Mouse (Mus musculus) stomach, embryonic 14.5 days (tissue): ENCODE measurements around the gene Laptm4a. TPM values are rescaled to one million over a fixed set of nuclear protein-coding genes. Genes with fewer than 3 reads are reported as not detected.

Experiments used
- ATAC-seq: fragments of 200-750 bp; cut with Nextera tagmentation; 2 replicates; pipeline ENCODE4 v1.8.0; 2017; ENCODE audit warnings: low read depth, moderate TSS enrichment; ENCODE audit not compliant: insufficient number of reproducible peaks, insufficient read depth, low FRiP score
- H3K27ac ChIP-seq: fragments of 300-500 bp; sonication (generic); 2 replicates; pipeline ENCODE4 v1.5.1; 2014; ENCODE audit warnings: mild to moderate bottlenecking, low read length, moderate library complexity, mixed read lengths
- H3K27me3 ChIP-seq: fragments of 300-500 bp; sonication (generic); 2 replicates; pipeline ENCODE4 v1.6.1; 2014; ENCODE audit warnings: low read length, control low read depth, mixed read lengths; ENCODE audit not compliant: control insufficient read depth, insufficient read depth
- H3K36me3 ChIP-seq: fragments of 300-500 bp; sonication (generic); 2 replicates; pipeline ENCODE4 v1.6.1; 2014; ENCODE audit warnings: mild to moderate bottlenecking, control low read depth, low read length, moderate library complexity, mixed read lengths; ENCODE audit not compliant: control insufficient read depth, insufficient read depth
- H3K4me1 ChIP-seq: fragments of 300-500 bp; sonication (generic); 2 replicates; pipeline ENCODE4 v1.6.1; 2014; ENCODE audit warnings: low read length, control low read depth, mixed read lengths; ENCODE audit not compliant: control insufficient read depth, insufficient read depth
- H3K4me2 ChIP-seq: fragments of 300-500 bp; sonication (generic); replicated peaks from 2 replicates; pipeline ENCODE4 v1.6.1; 2014; ENCODE audit warnings: low read depth, low read length, control low read depth
- H3K4me3 ChIP-seq: fragments of 300-500 bp; sonication (generic); 2 replicates; pipeline ENCODE4 v1.5.1; 2014; ENCODE audit warnings: low read depth, low read length, control low read depth
- H3K9ac ChIP-seq: fragments of 300-500 bp; sonication (generic); replicated peaks from 2 replicates; pipeline ENCODE4 v1.6.1; 2014; ENCODE audit warnings: low read depth, mild to moderate bottlenecking, control low read depth, low read length, moderate library complexity, mixed read lengths
- H3K9me3 ChIP-seq: fragments of 300-500 bp; sonication (generic); 2 replicates; pipeline ENCODE4 v1.6.1; 2016; ENCODE audit warnings: low read depth, low read length, control low read depth; ENCODE audit not compliant: control insufficient read depth
- WGBS: fragments of 180-500 bp; shearing (Covaris S2); extraction: QIAGEN DNeasy Blood & Tissue Kit; methylation state at CpG from one replicate; pipeline ENCODE4 v1.1.7; 2014; 5-methylcytosine and 5-hydroxymethylcytosine counted together
- polyA plus RNA-seq: library from polyadenylated mRNA; unstranded; fragments of >200 nt; fragmentation: Nextera tagmentation; extraction: Ambion mirVana; gene quantifications from 2 replicates; pipeline ENCODE4 v1.2.1, GENCODE M21; 2014

Gene Laptm4a
- polyA plus RNA-seq, 1 experiment from 2014 or later = 148 TPM

- Histone ChIP-seq H3K4me2 (peak overlapping the region; percentile 8; the same call in 1 of the 2 replicates), H3K36me3 (no peaks in the 10 kb centered on the region), H3K9ac (no peak overlapping the region), H3K9me3 (no peaks in the 10 kb centered on the region), H3K27me3 (no peaks in the 10 kb centered on the region), H3K4me3 (no peak overlapping the region), H3K4me1 (peaks cover 18% of the 10 kb centered on the region), H3K27ac (0 out of 2 replicates have a peak overlapping the region, but pooled peaks have one; percentile 35)
- no peak for ATAC-seq
- WGBS = 27% methylated on average over 13 of the region's 13 CpGs
Observed at GRCm38 (mm10) chr12:8884426-8885145, 36.9 kb upstream of the Laptm4a start.

- WGBS = 15% methylated on average over 4 of the region's 4 CpGs
- peak; percentile 74 for ATAC-seq
- peak overlapping the region; percentile 8; the same call in 1 of the 2 replicates for H3K4me2 ChIP-seq
- peak overlapping the region; percentile 75 for H3K27ac ChIP-seq
- H3K4me1 ChIP-seq = peaks cover 18% of the 10 kb centered on the region
- H3K9ac ChIP-seq = no peak overlapping the region
- no peaks in the 10 kb centered on the region for H3K9me3 ChIP-seq
- H3K27me3 ChIP-seq = no peaks in the 10 kb centered on the region
- H3K36me3 ChIP-seq = no peaks in the 10 kb centered on the region
- H3K4me3 ChIP-seq = no peak overlapping the region
Observed at GRCm38 (mm10) chr12:8885146-8885543, 36.3 kb upstream of the Laptm4a start.

- Histone ChIP-seq H3K27me3 (no peaks in the 10 kb centered on the region), H3K36me3 (no peaks in the 10 kb centered on the region), H3K27ac (peak overlapping the region; percentile 75), H3K4me2 (no peak overlapping the region), H3K9me3 (no peaks in the 10 kb centered on the region), H3K4me1 (peaks cover 18% of the 10 kb centered on the region), H3K4me3 (no peak overlapping the region), H3K9ac (no peak overlapping the region)
- no peak for ATAC-seq
- 54% methylated on average over 3 of the region's 3 CpGs for WGBS
Observed at GRCm38 (mm10) chr12:8885950-8886349, 35.5 kb upstream of the Laptm4a start.

- no peak for ATAC-seq
- Histone ChIP-seq H3K36me3 (no peaks in the 10 kb centered on the region), H3K4me2 (no peak overlapping the region), H3K4me1 (peaks cover 18% of the 10 kb centered on the region), H3K4me3 (no peak overlapping the region), H3K27me3 (no peaks in the 10 kb centered on the region), H3K9ac (no peak overlapping the region), H3K27ac (peak overlapping the region; percentile 4; the same call in 1 of the 2 replicates), H3K9me3 (no peaks in the 10 kb centered on the region)
- 30% methylated on average over 7 of the region's 7 CpGs for WGBS
Observed at GRCm38 (mm10) chr12:8888445-8888844, 33.0 kb upstream of the Laptm4a start.

GRCm38 (mm10) chr12:8889117-8889665 is 32.3 kb upstream of the Laptm4a start:
- H3K4me2 ChIP-seq = no peak overlapping the region
- H3K9me3 ChIP-seq = no peaks in the 10 kb centered on the region
- H3K36me3 ChIP-seq = no peaks in the 10 kb centered on the region
- H3K27ac ChIP-seq = peak overlapping the region; percentile 4; the same call in 1 of the 2 replicates
- peaks cover 18% of the 10 kb centered on the region for H3K4me1 ChIP-seq
- 24% methylated on average over 10 of the region's 10 CpGs for WGBS
- H3K27me3 ChIP-seq = no peaks in the 10 kb centered on the region
- ATAC-seq = no peak
- H3K4me3 ChIP-seq = no peak overlapping the region
- no peak overlapping the region for H3K9ac ChIP-seq

GRCm38 (mm10) chr12:8892876-8893532 is 28.5 kb upstream of the Laptm4a start:
- H3K27ac ChIP-seq = no peak overlapping the region
- no peaks in the 10 kb centered on the region for H3K9me3 ChIP-seq
- no peak overlapping the region for H3K9ac ChIP-seq
- H3K27me3 ChIP-seq = no peaks in the 10 kb centered on the region
- no peak for ATAC-seq
- H3K36me3 ChIP-seq = no peaks in the 10 kb centered on the region
- WGBS = 35% methylated on average over 16 of the region's 21 CpGs
- H3K4me2 ChIP-seq = peak overlapping the region; percentile 30; the same call in 1 of the 2 replicates
- H3K4me3 ChIP-seq = no peak overlapping the region
- no peaks in the 10 kb centered on the region for H3K4me1 ChIP-seq

- H3K27ac ChIP-seq = no peak overlapping the region
- ATAC-seq = no peak
Observed at GRCm38 (mm10) chr12:8897140-8897539, 24.3 kb upstream of the Laptm4a start.

GRCm38 (mm10) chr12:8898879-8899785 is 22.3 kb upstream of the Laptm4a start:
- Histone ChIP-seq H3K9ac (no peak overlapping the region), H3K4me2 (no peak overlapping the region), H3K27me3 (no peaks in the 10 kb centered on the region), H3K9me3 (no peaks in the 10 kb centered on the region), H3K36me3 (no peaks in the 10 kb centered on the region), H3K4me1 (peaks cover 16% of the 10 kb centered on the region), H3K27ac (no peak overlapping the region), H3K4me3 (no peak overlapping the region)
- no peak for ATAC-seq
- 56% methylated on average over 19 of the region's 19 CpGs for WGBS

More at GRCm38 (mm10) chr12:8897140-8897539, 24.3 kb upstream of the Laptm4a start:
- H3K9ac ChIP-seq = no peak overlapping the region
- WGBS = 29% methylated on average over 7 of the region's 7 CpGs
- H3K4me3 ChIP-seq = no peak overlapping the region
- H3K4me1 ChIP-seq = peaks cover 16% of the 10 kb centered on the region
- H3K4me2 ChIP-seq = no peak overlapping the region
- no peaks in the 10 kb centered on the region for H3K36me3 ChIP-seq
- H3K9me3 ChIP-seq = no peaks in the 10 kb centered on the region
- no peaks in the 10 kb centered on the region for H3K27me3 ChIP-seq
